Mouse (Mus musculus) neutrophil, adult 65 days (primary cell): Measurements from ENCODE around the gene Xpo1. TPM values are rescaled to one million over a fixed set of nuclear protein-coding genes. Genes with fewer than 3 reads are reported as not detected.

Source experiments
- total RNA-seq: library from RNA; stranded (reverse); gene quantifications from 2 replicates; pipeline ENCODE4 v1.2.4, GENCODE M21; 2023

Gene Xpo1
- 74.7 and 80.1 TPM in 2 replicates for total RNA-seq

DNA sequence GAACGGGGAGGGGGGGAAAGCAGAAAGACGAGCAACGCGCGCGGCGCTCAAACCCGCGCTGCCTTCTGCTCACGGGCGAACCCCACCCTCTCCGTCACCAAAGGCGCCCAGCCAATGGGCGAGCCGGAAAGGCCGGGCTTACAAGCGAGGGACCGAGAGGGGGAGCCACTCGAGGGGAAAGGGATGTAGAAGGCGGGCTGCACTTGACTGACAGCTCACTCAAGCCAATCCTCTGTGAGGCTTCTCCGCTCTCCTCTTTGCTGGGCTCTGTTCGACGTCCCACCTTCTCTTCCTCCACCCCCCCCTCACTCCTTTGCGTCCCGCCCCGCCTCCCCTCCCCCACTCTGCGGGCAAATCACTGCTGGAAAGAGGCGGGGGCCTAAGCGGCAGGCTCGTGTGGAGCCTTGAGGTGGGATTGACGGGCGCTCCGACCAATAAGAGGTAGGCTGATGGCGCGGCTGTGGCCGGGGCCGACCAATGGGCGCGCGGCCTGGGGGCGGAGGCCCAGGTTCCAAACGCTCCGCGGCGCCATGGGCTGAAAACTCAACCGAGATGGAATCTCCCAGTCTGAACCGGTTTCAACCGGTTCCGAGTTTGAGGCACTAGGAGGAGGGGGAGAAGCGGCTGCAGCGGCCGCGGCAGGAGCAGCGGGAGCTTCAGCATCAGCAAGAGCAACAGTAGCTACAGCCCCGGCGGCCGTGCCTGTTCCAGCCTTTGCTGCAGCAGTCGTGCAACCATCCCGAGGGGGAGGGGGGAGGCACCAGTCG is at the start of gene Xpo1:
Xpo1 (plus strand) TSS at position 615 of the 767 bp plus-strand sequence.

DNA sequence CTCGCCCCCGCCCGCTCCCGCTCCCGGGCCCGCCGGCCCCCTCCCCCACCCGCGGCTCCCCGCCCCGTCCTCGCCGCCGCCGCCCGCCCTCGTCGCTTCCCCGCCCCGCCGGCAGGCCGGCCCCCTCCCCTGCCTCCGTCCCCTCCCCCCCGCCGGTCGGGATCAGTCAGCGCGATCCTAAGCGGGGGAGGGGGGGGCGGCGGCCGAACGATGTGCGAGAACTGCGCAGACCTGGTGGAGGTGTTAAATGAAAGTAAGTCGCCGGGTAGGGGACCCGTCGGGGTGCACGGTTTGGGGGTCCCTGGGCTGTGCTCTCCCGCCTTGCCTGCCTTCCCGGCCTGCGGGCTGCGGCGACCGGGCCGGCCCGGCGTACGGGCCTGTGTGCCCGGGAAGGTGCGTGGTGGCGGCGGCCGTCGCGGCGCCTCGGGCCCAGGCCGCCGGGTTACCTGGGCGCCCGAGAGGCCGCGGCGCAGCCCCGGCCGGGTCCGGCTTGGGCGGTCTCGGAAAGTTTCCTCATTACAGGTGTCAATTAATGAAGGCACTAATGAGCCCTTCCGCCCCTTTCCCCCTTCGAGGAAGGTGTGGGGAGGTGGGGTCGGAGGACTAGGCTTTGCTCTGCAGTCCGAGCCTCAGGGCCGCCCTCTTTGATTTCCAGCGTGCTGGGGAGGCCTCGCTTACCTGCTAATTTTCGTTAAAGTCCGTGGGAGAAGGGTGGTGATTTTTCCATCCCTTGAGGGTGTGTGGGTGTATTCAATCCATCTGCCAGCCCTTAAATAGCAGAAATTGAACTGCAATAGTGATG is 51.1 kb downstream of the Xpo1 start, which contains the start of gene Usp34:
Usp34 (plus strand) TSS at position 132 of the 802 bp plus-strand sequence.

Other genes with a start within 250 kb of the Xpo1 start
- 1.7 and 2.9 TPM in 2 replicates for gene Fam161a, start 248.5 kb upstream of the Xpo1 start, total RNA-seq
- 44.2 and 64.7 TPM in 2 replicates for gene Usp34, start 50.9 kb downstream of the Xpo1 start, total RNA-seq
- gene Ahsa2, start 242.0 kb downstream of the Xpo1 start, total RNA-seq = 20.2 and 33.5 TPM in 2 replicates